In the genomic region with DNA sequence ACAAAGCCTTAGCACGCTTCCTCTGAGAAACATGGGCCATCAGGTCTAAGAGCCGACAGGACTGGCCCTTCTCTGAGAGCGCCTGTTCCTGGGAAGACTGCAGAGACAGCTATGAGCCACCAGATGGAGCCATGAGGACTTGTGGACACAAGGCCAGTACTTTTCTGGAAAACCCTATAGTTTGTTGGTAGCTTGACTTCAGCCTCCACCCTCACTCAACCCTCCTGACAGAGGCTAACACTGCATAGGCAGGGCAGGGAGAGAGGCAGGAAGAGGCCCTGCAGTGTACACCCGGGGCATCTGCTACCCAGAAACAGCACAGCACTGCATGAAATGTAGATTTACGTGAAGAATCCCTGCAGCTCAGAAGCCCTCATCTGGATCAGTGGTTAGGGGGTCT, we compare ENCODE assay signal across 7 mouse cellular contexts. TPM values are rescaled to one million over a fixed set of nuclear protein-coding genes. Genes with fewer than 3 reads are reported as not detected.
DNase-seq lines count a peak whose midpoint lies in the region; ATAC-seq and TF ChIP-seq lines count a peak whose summit lies in the region.

No protein-coding gene starts in this region.

- TF ChIP-seq POLR2A in CH12.LX (IDR thresholded peaks at IDR 0.05; ENCODE audit: low read depth, low read length), result no peak

- 54% methylated on average over 5 of the region's 5 CpGs for WGBS in heart, embryonic 15.5 days
- 44% methylated on average over 5 of the region's 5 CpGs for WGBS in lung, embryonic 16.5 days

- peak; percentile 59 for TF ChIP-seq RAD21 in CH12.LX (IDR thresholded peaks at IDR 0.05; ENCODE audit: low read depth, low read length)

- no peaks in the 10 kb centered on the region for H3K27me3 ChIP-seq in CH12.LX (replicated peaks)
- no peaks in the 10 kb centered on the region for H3K27me3 ChIP-seq in heart, embryonic 15.5 days
- no peaks in the 10 kb centered on the region for H3K27me3 ChIP-seq in lung, embryonic 16.5 days (ENCODE audit: control insufficient read depth, insufficient read depth, low read depth, low read length)

- no peaks in the 10 kb centered on the region for H3K79me2 ChIP-seq in CH12.LX (replicated peaks; ENCODE audit: control insufficient read depth, extremely low read depth, insufficient read depth, poor library complexity, severe bottlenecking)

- no peaks in the 10 kb centered on the region for H3K9me3 ChIP-seq in CH12.LX (replicated peaks; ENCODE audit: low read length)
- H3K9me3 ChIP-seq in heart, embryonic 15.5 days (replicated peaks), result no peaks in the 10 kb centered on the region
- H3K9me3 ChIP-seq in lung, embryonic 16.5 days (ENCODE audit: control insufficient read depth, low read length), result no peaks in the 10 kb centered on the region

- no peak overlapping the region for H3K4me2 ChIP-seq in CH12.LX (ENCODE audit: insufficient read depth, low read depth, poor library complexity, severe bottlenecking)
- no peak overlapping the region for H3K4me2 ChIP-seq in heart, embryonic 15.5 days
- H3K4me2 ChIP-seq in lung, embryonic 16.5 days (ENCODE audit: low read depth, low read length), result no peak overlapping the region

- TF ChIP-seq EP300 in CH12.LX (IDR thresholded peaks at IDR 0.05; ENCODE audit: low read length), result no peak

- peak; percentile 48; the same call in 1 of the 2 replicates for ATAC-seq in heart, embryonic 15.5 days (replicated peaks; ENCODE audit: insufficient number of reproducible peaks, insufficient read depth, low FRiP score, low read depth)
- peak; percentile 65; the same call in 1 of the 2 replicates for ATAC-seq in lung, embryonic 16.5 days (ENCODE audit: low read depth)

- in situ Hi-C loops in CH12.LX (cut with MboI; ENCODE audit: low pct_ligation_motif_present, low pct_unique_long_range_greater_than_20kb, low sequenced_read_pairs), result no loop called here

- H3K27ac ChIP-seq in CH12.LX (ENCODE audit: insufficient read depth, low read depth), result no peak overlapping the region
- H3K27ac ChIP-seq in heart, embryonic 15.5 days, result no peak overlapping the region
- H3K27ac ChIP-seq in lung, embryonic 16.5 days (ENCODE audit: low read length), result no peak overlapping the region

- peak; percentile 55 to 74 for TF ChIP-seq CTCF in CH12.LX (conservative IDR thresholded peaks at IDR 0.05 in 1 of 2, IDR thresholded peaks at IDR 0.05 in 1 of 2; ENCODE audit: low read depth in 2 of 2, low read length in 2 of 2)

- no peak overlapping the region for H3K9ac ChIP-seq in CH12.LX (ENCODE audit: insufficient read depth, low read depth)
- no peak overlapping the region for H3K9ac ChIP-seq in heart, embryonic 15.5 days
- no peak overlapping the region for H3K9ac ChIP-seq in lung, embryonic 16.5 days (ENCODE audit: low read length)

- DNase-seq in CH12.LX (ENCODE audit: extremely low read depth), result peak; percentile 55
- DNase-seq in Muller cell, postnatal 12 days (ENCODE audit: inconsistent ontology term), result peak; percentile 19
- peak; percentile 44 for DNase-seq in cerebellum, adult 9-10 months
- DNase-seq in kidney, postnatal 4 days, result peak; percentile 51 to 65
- peak; percentile 53 to 54 for DNase-seq in right cerebral cortex, postnatal 10 days (ENCODE audit: low spot score in 2 of 2)

- no peak overlapping the region for H3K4me3 ChIP-seq in CH12.LX (replicated peaks in 1 of 3; ENCODE audit: low read depth in 2 of 3, low read length in 2 of 3, poor library complexity in 1 of 3)
- no peak overlapping the region for H3K4me3 ChIP-seq in heart, embryonic 15.5 days
- H3K4me3 ChIP-seq in lung, embryonic 16.5 days (ENCODE audit: low read length), result no peak overlapping the region

- peaks cover 54 to 90% of the 10 kb centered on the region in 2 experiments for H3K36me3 ChIP-seq in CH12.LX (replicated peaks in 1 of 2; ENCODE audit: control insufficient read depth in 1 of 2, insufficient read depth in 1 of 2, low read length in 1 of 2)
- peaks cover 75% of the 10 kb centered on the region for H3K36me3 ChIP-seq in heart, embryonic 15.5 days
- peaks cover 28% of the 10 kb centered on the region for H3K36me3 ChIP-seq in lung, embryonic 16.5 days (ENCODE audit: control insufficient read depth, insufficient read depth, low read length)

- no peaks in the 10 kb centered on the region for H3K4me1 ChIP-seq in CH12.LX (ENCODE audit: control insufficient read depth in 1 of 2, insufficient read depth in 2 of 2)
- peaks cover 11% of the 10 kb centered on the region for H3K4me1 ChIP-seq in heart, embryonic 15.5 days (replicated peaks)
- peaks cover 4% of the 10 kb centered on the region; the same call in 1 of the 2 replicates for H3K4me1 ChIP-seq in lung, embryonic 16.5 days (replicated peaks; ENCODE audit: control insufficient read depth, insufficient read depth, low read length)

- dilution Hi-C loops in CH12.LX (cut with MboI; ENCODE audit: extremely low pct_ligation_motif_present, extremely low pct_unique_long_range_greater_than_20kb, low sequenced_read_pairs), result no loop called here

TF ChIP-seq in CH12.LX, 34 proteins besides CTCF, POLR2A, EP300 and RAD21:
- TF ChIP-seq SMC3 (IDR thresholded peaks at IDR 0.05; ENCODE audit: low read depth, low read length), result peak; percentile 72
- TF ChIP-seq MAZ (IDR thresholded peaks at IDR 0.05; ENCODE audit: low read depth, low read length), result no peak
- TF ChIP-seq TCF12 (IDR thresholded peaks at IDR 0.05; ENCODE audit: low read depth, low read length), result no peak
- TF ChIP-seq JUN (IDR thresholded peaks at IDR 0.05; ENCODE audit: insufficient read depth, low read depth, low read length), result no peak

RNA-seq across cellular contexts. Expression of a gene that starts 42.1 kb away (rescaled TPM):
- 52.2 and 69.1 TPM in 2 replicates for total RNA-seq in CH12.LX (2012; rRNA removed)
- 48.2 and 48.5 TPM in 2 replicates for total RNA-seq in CH12.LX (2014; rRNA removed)
- polyA plus RNA-seq in CH12.LX (2012; ENCODE audit: insufficient read length, low read depth), result 131 and 161 TPM in 2 replicates
- polyA plus RNA-seq in heart, embryonic 15.5 days (2015; fragmentation: Nextera tagmentation; extraction: Ambion mirVana), result 127 and 156 TPM in 2 replicates
- 156 and 161 TPM in 2 replicates for polyA plus RNA-seq in lung, embryonic 16.5 days (2015; fragmentation: Nextera tagmentation; extraction: Ambion mirVana)
